Mouse (Mus musculus): ENCODE data around the gene Robo2.

- TF ChIP-seq GATA1 (IDR thresholded peaks at IDR 0.05; ENCODE audit: borderline replicate concordance, low read length) (no peak), FLI1 (IDR thresholded peaks at IDR 0.05; ENCODE audit: low read length) (no peak)
These were observed 410.3 kb downstream of the Robo2 start for GRCm38 (mm10) chr16:74001331-74001730.

All from megakaryocyte, embryonic 14.5 days (primary cell).